ENCODE assay signal across 19 mouse cellular contexts in genomic region chr11:79050781-79051507, GRCm38 (mm10).
A peak's percentile ranks its signal among the peaks of the same experiment; 100 is the strongest.
DNase-seq lines count a peak whose midpoint lies in the region; ATAC-seq and TF ChIP-seq lines count a peak whose summit lies in the region.
"Had no signal": no experiment of that assay in that cellular context is flagged by ENCODE, and none has a peak within 500 bp of the region (broad histone marks: within the 10 kb centered on the region; RNA-seq: fewer than 3 reads in every experiment).

No protein-coding gene starts in this region.

- TF ChIP-seq CTCF in kidney, adult 2 months (conservative IDR thresholded peaks at IDR 0.05; ENCODE audit: insufficient read depth, insufficient read length, low read depth, low read length) = no peak

- intact Hi-C loops in heart, postnatal 25 days (cut with DNase I) = no loop called here

- H3K9me3 ChIP-seq in heart, embryonic 16.5 days (replicated peaks; ENCODE audit: control insufficient read depth, low read length) = peaks cover 6% of the 10 kb centered on the region
- H3K9me3 ChIP-seq in liver, embryonic 12.5 days (replicated peaks) = no peaks in the 10 kb centered on the region
- H3K9me3 ChIP-seq: embryonic facial prominence, embryonic 12.5 days; lung, embryonic 15.5 days had no signal

- no peak overlapping the region for H3K4me2 ChIP-seq in heart, embryonic 16.5 days (ENCODE audit: low read depth, low read length)
- peak overlapping the region; percentile 68 for H3K4me2 ChIP-seq in liver, embryonic 12.5 days
- H3K4me2 ChIP-seq in myocyte (ENCODE audit: low read depth) = peak overlapping the region; percentile 6
- H3K4me2 ChIP-seq: embryonic facial prominence, embryonic 12.5 days; lung, embryonic 15.5 days had no signal

- WGBS in heart, embryonic 16.5 days = 62% methylated on average over 16 of the region's 16 CpGs
- 18% methylated on average over 16 of the region's 16 CpGs for WGBS in liver, embryonic 12.5 days (ENCODE audit: insufficient replicate concordance)
- WGBS in kidney, adult 2 months = 86% methylated on average over 16 of the region's 16 CpGs

- DNase-seq in heart, postnatal 25 days (ENCODE audit: low spot score) = no peak
- peak; percentile 42 for DNase-seq in c-Kit-positive CD71-positive TER-119-negative erythroid progenitor cells, embryonic 14.5 days (ENCODE audit: low read depth)
- no peak for DNase-seq in cerebellum, adult 8-10 months
- no peak for DNase-seq in kidney, adult 2 months
- DNase-seq: adrenal gland, adult 2 months; cerebellum, postnatal 14 days; heart, adult 18-20 months; kidney, postnatal 25 days; layer of hippocampus, postnatal 36 days; left cerebral cortex, postnatal 4 days; midbrain, embryonic 14.5 days; right cerebral cortex, postnatal 25 days; thymus, postnatal 14 days had no signal

- no peak for ATAC-seq in heart, embryonic 16.5 days (replicated peaks; ENCODE audit: extremely low read depth, insufficient read depth, low FRiP score)
- peak; percentile 48 for ATAC-seq in liver, embryonic 12.5 days
- ATAC-seq: intestine, postnatal 0 days had no signal

- no peak overlapping the region for H3ac ChIP-seq in myocyte (ENCODE audit: control insufficient read depth, insufficient read length)

- TF ChIP-seq POLR2A in myocyte (IDR thresholded peaks at IDR 0.05; ENCODE audit: insufficient read length, low read depth) = no peak
- no peak for TF ChIP-seq POLR2A in kidney, adult 2 months (IDR thresholded peaks at IDR 0.05; ENCODE audit: low read depth, low read length)

- H3K79me2 ChIP-seq in myocyte (ENCODE audit: control insufficient read depth, insufficient read depth) = no peaks in the 10 kb centered on the region

- no peak overlapping the region for H3K4me3 ChIP-seq in heart, embryonic 16.5 days (ENCODE audit: low read length)
- H3K4me3 ChIP-seq in liver, embryonic 12.5 days = peak overlapping the region; percentile 23; the same call in 1 of the 2 replicates
- no peak overlapping the region for H3K4me3 ChIP-seq in myocyte
- no peak overlapping the region for H3K4me3 ChIP-seq in kidney, adult 2 months (ENCODE audit: insufficient read depth, low read depth, low read length)
- H3K4me3 ChIP-seq: embryonic facial prominence, embryonic 12.5 days; lung, embryonic 15.5 days had no signal

- no peaks in the 10 kb centered on the region for H3K27me3 ChIP-seq in heart, embryonic 16.5 days (ENCODE audit: control insufficient read depth, insufficient read depth, low read length)
- no peaks in the 10 kb centered on the region for H3K27me3 ChIP-seq in liver, embryonic 12.5 days (replicated peaks)
- no peaks in the 10 kb centered on the region for H3K27me3 ChIP-seq in myocyte (ENCODE audit: control insufficient read depth, insufficient read depth, insufficient read length)
- H3K27me3 ChIP-seq in kidney, adult 2 months (replicated peaks; ENCODE audit: control insufficient read depth, insufficient read depth, low read length) = no peaks in the 10 kb centered on the region
- H3K27me3 ChIP-seq: embryonic facial prominence, embryonic 12.5 days; lung, embryonic 15.5 days had no signal

- no peak overlapping the region for H3K9ac ChIP-seq in heart, embryonic 16.5 days (ENCODE audit: low read length)
- peak overlapping the region; percentile 44 for H3K9ac ChIP-seq in liver, embryonic 12.5 days
- H3K9ac ChIP-seq: embryonic facial prominence, embryonic 12.5 days; lung, embryonic 15.5 days had no signal

- H3K27ac ChIP-seq in heart, embryonic 16.5 days (ENCODE audit: low read length) = peak overlapping the region; percentile 17; the same call in 1 of the 2 replicates
- peak overlapping the region; percentile 69 for H3K27ac ChIP-seq in liver, embryonic 12.5 days
- H3K27ac ChIP-seq in kidney, adult 2 months (ENCODE audit: insufficient read depth, low read depth, low read length) = no peak overlapping the region
- H3K27ac ChIP-seq: embryonic facial prominence, embryonic 12.5 days; lung, embryonic 15.5 days had no signal

- H3K4me1 ChIP-seq in heart, embryonic 16.5 days (ENCODE audit: control insufficient read depth, insufficient read depth, low read length) = peaks cover 37% of the 10 kb centered on the region
- peaks cover 68% of the 10 kb centered on the region for H3K4me1 ChIP-seq in liver, embryonic 12.5 days
- no peaks in the 10 kb centered on the region for H3K4me1 ChIP-seq in kidney, adult 2 months (ENCODE audit: control insufficient read depth, insufficient read depth, low read length)

- H3K36me3 ChIP-seq in heart, embryonic 16.5 days (ENCODE audit: control insufficient read depth, insufficient read depth) = peaks cover 2% of the 10 kb centered on the region
- 0 out of 2 replicates have a peak, but pooled peaks cover 5% of the 10 kb centered on the region for H3K36me3 ChIP-seq in liver, embryonic 12.5 days
- H3K36me3 ChIP-seq in myocyte (ENCODE audit: control insufficient read depth, insufficient read depth) = no peaks in the 10 kb centered on the region
- H3K36me3 ChIP-seq in kidney, adult 2 months (ENCODE audit: control insufficient read depth, insufficient read depth, low read length) = no peaks in the 10 kb centered on the region
- H3K36me3 ChIP-seq: embryonic facial prominence, embryonic 12.5 days; lung, embryonic 15.5 days had no signal

TF ChIP-seq in myocyte, 11 proteins besides CTCF, POLR2A, EP300 and RAD21:
- no peak for TF ChIP-seq MYOG (IDR thresholded peaks at IDR 0.05; ENCODE audit: control insufficient read depth in 1 of 3, insufficient read depth in 1 of 3, insufficient read length in 2 of 3, low read depth in 2 of 3)
- no peak for TF ChIP-seq SRF (IDR thresholded peaks at IDR 0.05; ENCODE audit: control insufficient read depth, insufficient read length, low read depth)
- no peak for TF ChIP-seq POLR2AphosphoS2 (IDR thresholded peaks at IDR 0.05; ENCODE audit: insufficient read length, low read depth)
- TF ChIP-seq MAX (IDR thresholded peaks at IDR 0.05; ENCODE audit: low read depth) = no peak
